Mouse (Mus musculus) mesoderm, embryonic 11.5 days (tissue): ENCODE results near the gene Cfap52.
A peak's percentile ranks its signal among the peaks of the same experiment; 100 is the strongest.

ENCODE experiments used
- DNase-seq: peaks from one replicate; pipeline ENCODE4 v3.0.0-alpha.2; 2012; ENCODE audit warnings: low read depth, low spot score

Gene Cfap52

DNA sequence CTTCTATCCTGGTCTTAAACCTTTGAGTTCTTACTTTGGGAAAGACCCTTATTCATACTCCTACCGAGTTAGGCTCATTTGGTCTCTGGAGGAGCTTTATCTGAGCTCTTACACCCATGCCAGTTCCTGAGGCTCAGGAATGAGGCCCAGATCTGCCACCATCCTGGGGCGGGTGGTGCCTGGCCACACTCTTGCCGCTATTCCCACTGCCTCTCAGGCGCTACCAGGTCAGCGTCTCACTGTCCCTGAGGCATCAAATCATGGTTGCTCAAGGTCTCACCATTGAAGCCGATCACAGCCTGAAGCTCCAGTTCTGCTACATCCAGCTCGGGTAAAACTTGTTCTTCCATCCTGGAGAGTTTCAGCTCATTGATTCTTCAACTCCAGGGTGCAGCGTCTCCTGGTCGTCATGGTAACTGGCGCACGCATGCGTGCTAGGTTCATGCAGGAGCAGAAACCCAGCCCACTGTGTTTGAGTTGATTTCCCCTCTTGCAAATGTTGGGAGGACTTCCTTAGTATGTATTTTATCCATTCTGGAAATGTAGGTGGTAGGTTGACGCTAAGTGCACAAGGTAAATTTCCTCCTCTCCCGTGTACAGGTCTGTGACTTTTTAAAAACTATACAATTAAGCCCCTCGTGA is at the start of gene Cfap52:
Gene Cfap52 (minus strand): TSS at position 410 of the 642 bp plus-strand sequence.
- peak; percentile 91 for DNase-seq

DNA sequence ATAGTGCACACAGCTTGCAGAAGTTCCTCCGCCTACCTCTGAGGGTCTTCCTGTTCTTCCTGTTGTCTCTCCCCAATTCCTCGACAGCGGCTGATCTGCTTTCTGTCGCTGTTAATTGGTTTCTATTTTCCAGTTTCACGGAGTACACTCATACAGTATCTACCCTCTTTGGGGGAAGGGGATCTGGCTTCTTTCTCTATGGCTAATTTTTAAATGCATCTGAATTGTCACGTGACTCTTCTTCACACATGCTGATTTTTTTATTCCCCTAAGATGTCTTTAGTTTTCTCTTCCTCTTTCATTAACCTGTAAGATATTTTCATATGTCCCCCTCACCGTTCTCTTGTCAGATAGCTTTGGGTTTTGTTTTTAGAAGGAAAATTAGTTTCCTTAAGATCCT is 46.8 kb upstream of the Cfap52 start:
- DNase-seq, result no peak

DNA sequence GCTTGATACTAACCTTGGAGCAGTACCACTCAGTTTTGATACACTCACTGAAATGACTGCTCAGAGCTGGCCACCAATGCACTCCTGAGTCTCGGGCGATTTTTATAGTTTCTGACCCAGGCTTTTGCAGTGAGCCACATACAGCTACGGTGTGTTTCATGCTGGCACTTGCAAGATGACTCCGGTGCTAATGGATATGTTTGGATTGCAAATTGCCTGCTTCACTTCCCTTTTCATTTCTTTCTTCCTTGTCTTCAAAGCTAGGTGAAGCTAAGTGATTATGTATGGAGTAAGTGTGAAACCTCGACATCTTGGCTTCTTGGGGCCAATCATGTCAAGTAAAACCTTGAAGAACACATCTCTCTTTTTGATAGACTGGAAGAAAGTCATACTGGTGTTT is 43.9 kb upstream of the Cfap52 start:
- DNase-seq, result no peak

DNA sequence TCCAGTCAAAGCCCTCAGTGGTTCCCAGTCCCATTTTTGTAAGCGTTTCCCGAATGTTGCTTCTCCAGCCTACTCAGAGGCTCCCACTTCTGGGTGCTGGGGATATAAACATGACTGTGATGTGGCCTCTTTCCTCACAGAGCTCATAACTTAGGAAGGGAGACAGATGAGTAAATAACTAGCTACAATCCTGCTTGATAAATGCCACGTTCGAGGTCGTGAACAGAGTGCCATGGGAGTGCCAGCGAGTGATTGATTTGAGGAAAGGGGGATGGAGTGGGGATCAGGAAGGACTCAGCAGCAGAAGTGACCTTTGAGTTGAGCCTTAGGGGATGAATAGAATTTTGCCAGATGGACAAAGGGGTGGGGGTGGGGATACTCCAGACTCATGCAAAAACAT is 42.2 kb upstream of the Cfap52 start:
- DNase-seq, result peak; percentile 72

DNA sequence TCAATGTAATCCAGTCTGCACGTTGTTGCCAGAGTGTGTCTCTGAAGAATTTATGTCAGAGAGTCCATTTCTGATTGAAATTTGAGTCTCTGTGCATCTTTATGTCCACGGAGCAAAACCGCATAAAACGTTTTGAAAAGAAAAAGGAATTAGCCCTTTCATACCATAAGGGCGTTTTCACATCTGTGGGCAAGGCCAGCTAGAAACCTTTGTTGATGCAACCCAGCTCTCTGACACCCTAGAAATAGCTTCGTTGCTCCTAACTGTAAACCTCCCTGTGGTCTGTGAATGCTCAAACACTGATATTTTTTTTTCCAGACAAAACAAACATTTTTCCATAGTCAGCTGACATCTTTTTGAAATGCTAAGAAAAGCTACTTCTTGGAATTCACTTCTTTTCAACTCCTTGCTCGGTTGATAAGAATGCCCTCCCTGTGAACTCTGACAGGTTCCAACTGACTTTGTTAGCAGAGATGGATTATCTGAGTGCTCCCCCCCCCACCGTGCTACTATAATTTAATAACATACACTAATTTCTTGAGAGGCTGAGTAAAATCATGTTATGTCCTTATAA is 40.9 kb upstream of the Cfap52 start:
- DNase-seq, result peak; percentile 17

DNA sequence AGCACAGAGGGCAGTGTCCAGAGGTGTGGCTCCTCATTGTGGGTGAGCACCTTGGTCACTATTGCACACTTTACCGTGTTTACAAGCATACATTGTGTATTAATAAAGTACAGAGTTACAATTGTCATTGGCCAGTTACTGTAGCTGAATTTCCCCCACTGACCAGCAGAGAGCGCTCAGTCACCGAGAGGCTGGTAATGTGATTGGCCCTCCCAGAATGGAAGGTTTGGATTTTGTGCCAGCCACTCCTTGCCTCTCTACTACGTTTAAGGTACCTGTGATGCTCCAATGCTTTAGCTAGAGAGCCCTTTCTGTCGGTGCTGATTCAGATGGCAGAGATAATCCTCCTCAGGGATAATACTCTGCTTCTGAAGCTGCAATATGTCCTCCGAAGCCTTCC is 38.7 kb upstream of the Cfap52 start:
- peak; percentile 59 for DNase-seq

DNA sequence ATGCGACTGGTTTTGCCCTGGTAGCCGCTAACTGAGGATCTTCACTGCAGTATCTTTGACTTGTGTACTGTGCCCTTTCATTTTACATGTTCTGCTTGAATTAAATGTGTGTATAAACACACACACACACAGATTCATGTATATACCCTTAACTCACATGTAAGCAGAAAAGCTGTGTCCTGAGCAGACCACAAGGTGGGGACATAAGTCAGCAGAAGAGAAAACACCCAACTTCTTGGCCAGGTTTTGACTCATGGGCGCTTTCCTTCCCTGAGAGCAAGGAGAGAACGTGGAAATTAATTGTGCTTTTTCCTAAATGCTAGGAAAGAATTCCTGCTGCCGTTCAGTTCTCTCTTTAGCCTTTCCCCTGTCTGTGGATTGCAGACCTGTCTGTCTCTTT is 34.2 kb upstream of the Cfap52 start:
- DNase-seq, result no peak

DNA sequence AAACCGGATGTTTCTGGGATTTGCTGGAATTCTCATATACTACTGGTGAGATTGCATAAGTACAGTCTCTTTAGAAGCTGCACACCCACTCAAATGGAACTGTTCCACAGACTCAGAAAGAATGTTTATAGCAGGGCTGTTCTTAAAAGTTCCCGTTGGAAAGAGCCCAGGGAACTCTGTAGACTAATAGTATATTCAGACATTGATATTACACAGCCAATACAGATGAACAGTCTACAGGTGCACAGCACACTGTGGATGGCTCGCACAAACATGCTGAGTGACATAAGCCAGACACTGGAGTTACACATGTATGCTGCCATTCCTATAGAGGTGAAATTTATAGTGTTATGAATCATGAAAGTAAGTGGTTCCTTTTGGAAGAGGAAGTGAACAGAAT is 33.5 kb upstream of the Cfap52 start:
- DNase-seq, result no peak

DNA sequence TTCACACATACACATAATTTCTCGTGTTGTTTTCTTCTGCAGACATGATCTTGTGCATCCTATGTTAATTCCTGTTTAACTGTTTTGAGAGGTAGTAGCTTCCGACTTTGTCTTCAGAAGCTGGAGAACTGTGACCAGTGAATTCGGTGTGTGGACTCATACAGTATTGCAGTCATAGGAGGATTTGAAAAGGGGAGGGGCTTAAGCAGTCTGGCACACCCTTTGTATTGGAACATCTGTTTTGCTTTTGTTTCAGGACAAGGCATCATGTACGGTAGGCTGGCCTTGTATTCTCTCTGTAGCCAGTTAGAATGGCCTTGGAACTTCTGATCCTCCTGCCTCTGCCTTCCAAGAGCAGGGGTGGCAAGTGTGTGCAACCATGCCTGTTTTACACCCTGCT is 30.5 kb upstream of the Cfap52 start:
- DNase-seq, result no peak

DNA sequence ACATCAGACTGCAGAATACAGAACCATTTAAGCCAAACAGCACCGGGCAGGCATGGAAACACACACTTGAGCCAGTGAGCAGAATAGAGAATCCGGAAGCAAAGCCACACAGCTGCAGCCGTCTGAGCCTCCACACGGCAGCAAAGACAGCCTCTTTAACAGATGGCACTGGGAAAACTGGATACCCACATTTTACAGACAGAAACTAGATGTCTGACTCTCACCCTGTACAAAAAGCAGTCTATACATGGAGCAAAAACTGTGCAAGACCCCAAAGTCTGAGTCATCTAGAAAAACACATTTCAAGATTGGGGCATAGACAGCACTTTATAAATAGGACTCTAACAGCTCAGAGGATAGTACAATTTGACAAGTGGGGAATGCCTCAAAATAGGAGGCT is 25.8 kb upstream of the Cfap52 start:
- DNase-seq, result no peak

DNA sequence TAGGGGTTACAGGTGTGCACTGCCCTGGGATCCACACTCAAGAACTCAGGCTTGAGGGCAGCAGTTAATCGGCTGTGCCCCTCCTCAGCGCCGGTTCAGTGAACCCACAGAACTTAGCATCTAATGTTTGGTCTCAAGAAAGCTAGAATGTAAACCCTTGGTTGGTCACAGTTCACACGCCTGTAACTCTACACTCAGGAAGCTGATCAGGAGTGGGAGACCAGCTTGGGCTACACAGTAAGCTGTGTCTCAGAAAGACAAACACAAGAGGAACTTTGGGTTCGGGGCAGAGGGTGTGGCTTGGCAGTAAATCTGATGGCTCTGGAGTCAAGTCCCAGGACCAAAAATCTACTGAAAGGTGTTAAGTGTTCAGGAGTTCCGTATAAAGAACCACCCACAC is 18.1 kb upstream of the Cfap52 start:
- DNase-seq, result no peak

DNA sequence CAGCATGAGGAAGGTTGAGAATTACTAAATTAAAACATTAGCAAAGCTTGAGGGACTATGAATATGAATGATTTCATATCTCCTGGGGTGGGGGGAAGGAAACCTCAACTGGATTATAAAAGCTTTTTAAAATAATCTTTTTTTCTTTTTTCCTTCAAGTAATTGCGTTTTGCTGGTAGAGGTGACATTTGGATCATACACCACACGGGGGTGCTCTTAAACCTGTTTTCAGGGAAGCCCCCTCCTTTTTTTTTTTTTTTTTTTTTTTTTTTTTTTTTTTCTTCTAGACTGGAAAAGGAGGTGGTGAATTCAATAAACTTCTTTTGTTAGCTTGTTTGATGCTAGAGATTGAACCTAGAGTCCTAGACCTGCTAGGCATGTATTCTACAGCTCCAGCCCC is 9.8 kb upstream of the Cfap52 start:
- peak; percentile 64 for DNase-seq

DNA sequence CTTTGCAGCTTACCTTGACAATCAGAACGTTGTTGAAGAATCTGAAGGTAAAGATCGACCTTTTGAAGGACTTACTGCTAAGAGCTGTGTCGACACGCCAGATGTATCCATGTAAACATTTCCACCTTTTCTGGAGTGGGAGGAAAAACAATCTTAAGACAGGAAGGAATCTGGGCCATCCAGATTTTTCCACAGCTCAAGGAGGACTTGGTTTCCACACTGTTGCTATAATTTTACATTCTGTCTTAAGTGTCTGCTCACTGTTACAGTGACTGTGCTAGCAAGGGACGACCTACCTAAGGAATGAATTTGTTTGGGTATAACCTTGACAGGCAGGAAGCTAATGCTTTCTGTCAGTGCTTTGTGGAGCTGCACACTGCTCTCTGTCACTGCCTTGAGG is 7.8 kb upstream of the Cfap52 start:
- DNase-seq, result no peak

DNA sequence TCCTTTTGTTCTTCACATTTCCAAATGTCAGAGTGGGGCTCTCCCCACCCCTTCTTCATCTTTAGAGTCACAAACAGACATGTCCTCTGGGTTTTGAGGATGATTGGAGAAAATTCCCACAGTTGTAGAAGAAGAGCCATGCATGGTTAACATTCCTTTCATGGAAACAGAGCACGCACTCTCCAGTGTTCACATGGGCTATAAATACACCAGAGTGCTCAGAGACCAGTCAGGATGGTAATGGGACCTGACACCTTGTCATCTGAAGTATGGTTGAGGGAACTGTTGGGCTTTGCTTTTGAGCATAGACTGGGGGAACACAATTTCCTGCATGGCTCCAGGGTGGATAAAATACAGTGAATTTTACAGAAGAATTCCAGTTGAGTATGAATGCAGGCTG is 7.2 kb upstream of the Cfap52 start:
- no peak for DNase-seq

DNA sequence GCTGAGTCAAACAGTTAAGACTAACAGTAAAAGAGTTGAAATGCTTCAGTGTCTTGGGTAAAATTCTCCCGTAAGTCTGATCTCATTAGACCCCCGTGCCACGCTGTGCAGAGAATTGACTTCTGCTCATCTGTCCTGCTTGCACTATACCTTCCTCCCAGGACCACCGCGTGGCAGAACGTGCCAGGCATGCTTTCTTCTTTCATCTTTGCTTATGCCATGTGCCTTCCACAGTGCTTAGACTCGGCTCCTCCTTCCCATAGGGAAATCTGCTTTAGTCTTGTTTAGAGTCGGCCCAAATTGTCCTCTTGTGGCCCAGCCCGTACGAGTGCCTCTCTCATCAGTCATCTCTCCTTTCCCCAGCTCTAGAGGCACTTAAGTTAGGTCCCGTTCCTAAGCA is 2.4 kb upstream of the Cfap52 start:
- DNase-seq, result no peak

DNA sequence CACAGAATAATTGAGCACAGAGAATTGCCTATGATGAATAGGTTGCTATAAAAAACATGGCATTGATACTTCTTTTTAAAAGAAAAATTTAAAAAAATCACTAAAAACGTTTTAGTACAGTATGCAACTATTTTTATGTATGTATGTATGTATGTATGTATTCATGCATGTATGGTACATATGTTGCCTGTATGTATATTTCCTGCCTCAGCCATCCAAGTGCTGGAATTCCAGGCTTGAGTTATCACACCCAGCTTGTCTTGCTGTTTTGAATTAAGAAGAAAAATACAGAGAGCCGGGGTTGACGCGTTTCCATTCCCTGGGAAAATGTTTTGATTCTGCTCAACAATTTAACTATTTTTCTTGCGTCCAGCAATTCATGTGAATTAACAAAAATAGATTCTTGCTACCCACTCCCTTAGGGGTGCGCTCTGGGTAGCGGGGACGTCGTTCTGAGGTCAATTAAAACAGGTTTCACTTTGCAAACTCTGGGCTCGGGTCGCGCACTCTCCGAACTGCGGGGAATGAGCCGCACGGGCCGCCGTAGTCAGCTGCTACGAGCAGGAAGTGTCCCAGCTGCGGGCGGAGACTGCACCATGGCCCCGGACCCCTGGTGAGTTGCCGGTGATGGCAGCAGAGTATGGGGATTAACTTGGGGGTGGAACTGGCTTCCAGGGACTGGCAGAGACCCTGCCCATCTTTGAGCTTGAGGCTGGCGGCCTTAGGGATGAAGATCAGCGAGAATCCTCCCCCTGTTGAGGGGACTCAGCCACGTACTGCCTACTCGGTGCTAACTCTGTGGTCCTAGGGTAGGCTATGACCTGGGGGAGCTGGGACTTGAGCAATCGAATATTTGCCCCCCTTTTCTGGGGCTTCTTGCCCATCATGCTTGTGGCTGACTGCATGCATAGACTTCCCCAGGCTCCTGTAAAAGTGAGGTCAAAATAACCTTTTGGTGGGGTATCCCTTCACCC is 741 bp upstream of the Cfap52 start, which contains the start of gene Stx8:
Gene Stx8 (plus strand): TSS at position 289 of the 974 bp plus-strand sequence.
- DNase-seq, result peak; percentile 88

DNA sequence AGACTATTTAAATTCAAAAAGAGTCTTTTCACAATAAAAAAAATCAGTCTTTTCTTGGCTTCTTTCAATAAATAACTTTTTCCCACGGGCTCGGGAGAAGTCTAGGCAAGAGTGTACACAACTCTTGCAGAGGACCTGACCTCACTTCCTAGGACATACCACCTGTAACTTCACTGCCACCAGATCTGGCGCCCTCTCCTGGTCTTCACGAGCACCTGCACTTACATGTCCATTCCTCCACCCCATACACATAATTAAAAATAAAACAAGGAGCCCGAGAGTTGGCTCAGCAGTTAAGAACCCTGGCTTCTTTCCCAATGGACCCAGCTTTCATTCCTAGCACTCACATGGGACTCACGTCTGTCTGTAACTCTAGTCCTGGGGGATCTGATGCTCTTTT is 1.3 kb downstream of the Cfap52 start:
- no peak for DNase-seq

DNA sequence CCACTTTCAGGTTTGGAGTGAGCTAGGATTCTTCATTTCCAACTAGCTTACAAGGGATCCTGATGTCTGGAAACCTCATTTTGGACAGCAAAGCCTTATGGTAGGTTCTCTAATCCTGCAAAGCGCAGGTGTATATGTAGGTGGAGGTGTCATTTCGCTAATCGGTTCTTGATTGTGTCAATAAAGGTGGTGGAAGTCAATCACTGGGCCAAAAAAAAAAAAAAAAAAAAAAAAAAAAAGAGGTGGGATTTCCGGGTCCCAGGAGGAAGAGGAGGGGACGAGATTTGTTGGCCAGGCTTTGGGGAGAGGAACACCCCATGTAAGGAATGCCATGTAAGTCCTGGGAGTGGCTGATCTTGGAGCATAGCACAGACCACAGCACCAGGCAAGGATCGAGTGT is 11.0 kb downstream of the Cfap52 start:
- DNase-seq, result no peak

DNA sequence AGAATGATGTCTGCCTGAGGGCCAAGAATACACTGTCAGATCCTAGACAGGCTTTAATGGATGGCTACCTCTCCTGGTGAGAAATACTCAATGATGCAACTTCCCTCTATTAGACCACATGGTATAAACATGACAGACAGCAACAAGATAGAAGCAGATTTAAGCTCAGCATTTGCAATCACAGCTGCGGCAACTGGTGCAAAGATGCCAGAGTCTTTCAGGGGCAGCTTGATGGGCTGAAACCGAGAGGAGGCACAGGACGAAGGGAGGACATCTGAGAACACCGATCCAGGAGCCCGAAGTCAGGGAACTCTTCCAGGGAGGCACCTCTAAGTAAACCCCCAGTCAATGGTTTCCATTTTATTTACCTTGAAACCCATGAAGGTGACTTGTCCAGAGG is 11.8 kb downstream of the Cfap52 start:
- no peak for DNase-seq

DNA sequence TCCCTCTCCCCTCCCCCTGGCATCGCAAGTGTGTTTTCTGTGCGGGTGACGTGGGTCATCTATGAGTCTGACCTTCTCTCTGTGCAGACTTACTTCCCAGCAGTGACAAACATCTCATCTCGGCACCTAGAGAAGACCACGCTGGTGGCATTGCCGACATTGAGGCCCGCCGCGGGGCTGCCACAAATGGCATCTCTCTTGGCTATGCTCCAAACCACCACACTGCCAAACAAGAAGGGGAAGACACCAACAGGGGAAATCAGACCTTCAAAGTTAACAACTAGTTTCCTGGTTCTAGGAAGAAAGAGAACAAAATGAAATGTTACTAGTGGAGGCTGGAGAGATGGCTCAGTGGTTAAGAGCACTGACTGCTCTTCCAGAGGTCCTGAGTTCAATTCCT is 16.0 kb downstream of the Cfap52 start:
- DNase-seq, result no peak

DNA sequence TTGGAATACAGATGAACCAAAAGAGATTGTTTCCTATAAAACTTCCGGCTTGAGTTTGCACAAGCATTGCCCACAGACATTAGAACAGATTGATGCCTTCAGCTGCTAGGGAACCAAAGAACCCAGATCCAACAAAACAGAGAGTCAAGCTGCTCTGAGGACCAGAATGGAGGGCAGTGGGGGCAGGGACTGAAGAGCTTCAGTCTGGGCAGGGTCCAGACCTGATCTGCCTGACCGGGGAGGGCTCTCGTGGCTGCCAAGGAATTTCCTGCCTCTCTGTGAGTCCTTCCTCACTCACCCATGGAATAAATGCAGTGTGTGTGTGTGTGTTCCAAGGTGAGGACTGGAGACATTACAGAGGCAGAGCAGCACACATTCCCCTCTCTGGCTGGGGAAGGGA is 17.2 kb downstream of the Cfap52 start:
- no peak for DNase-seq

DNA sequence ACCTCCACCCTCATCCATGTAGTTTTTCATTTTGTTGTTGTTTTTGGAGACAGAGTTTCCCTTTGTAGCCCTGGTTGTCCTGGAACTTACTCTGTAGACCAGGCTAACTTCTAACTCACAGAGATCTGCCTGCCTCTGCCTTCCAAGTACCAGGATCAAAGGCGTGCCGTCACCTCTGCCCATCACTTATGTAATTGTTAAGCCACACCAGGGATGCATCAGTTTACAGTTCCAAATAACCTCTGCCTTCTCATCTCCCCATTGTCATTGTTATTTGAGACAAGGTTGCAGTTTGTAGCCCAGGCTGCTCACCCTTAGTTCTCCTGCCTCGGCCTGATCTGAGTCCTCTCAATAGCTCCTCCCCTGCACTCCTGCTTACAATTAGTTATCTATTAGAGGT is 33.3 kb downstream of the Cfap52 start:
- DNase-seq, result no peak
